Mouse (Mus musculus): ENCODE data around the gene Dbx2. TPM values are rescaled to one million over a fixed set of nuclear protein-coding genes. Genes with fewer than 3 reads are reported as not detected.
A peak's percentile ranks its signal among the peaks of the same experiment; 100 is the strongest.

Gene Dbx2
- polyA plus RNA-seq, 1 experiment from 2014 or later: 1.2 TPM

- peak; percentile 88 for ATAC-seq
- peaks cover 20% of the 10 kb centered on the region; the same call in 1 of the 2 replicates for H3K27me3 ChIP-seq (replicated peaks; ENCODE audit: control insufficient read depth, insufficient read depth, low read length)
- H3K27ac ChIP-seq (ENCODE audit: low read length): no peak overlapping the region
- no peaks in the 10 kb centered on the region for H3K9me3 ChIP-seq (ENCODE audit: control insufficient read depth, low read length)
- no peaks in the 10 kb centered on the region for H3K36me3 ChIP-seq (ENCODE audit: control insufficient read depth, insufficient read depth)
- peak overlapping the region; percentile 40 for H3K4me2 ChIP-seq (ENCODE audit: low read length)
- no peak overlapping the region for H3K9ac ChIP-seq (replicated peaks; ENCODE audit: low read depth, low read length)
- H3K4me1 ChIP-seq (replicated peaks; ENCODE audit: control insufficient read depth, insufficient read depth, low read length): peaks cover 19% of the 10 kb centered on the region
- WGBS: under 1% methylated on average over 11 of the region's 11 CpGs
- no peak overlapping the region for H3K4me3 ChIP-seq (replicated peaks; ENCODE audit: low read length)
Observed at GRCm38 (mm10) chr15:95640347-95640746, 15.4 kb downstream of the Dbx2 start.

- no peaks in the 10 kb centered on the region for H3K9me3 ChIP-seq (ENCODE audit: control insufficient read depth, low read length)
- no peak overlapping the region for H3K9ac ChIP-seq (replicated peaks; ENCODE audit: low read depth, low read length)
- H3K36me3 ChIP-seq (ENCODE audit: control insufficient read depth, insufficient read depth): no peaks in the 10 kb centered on the region
- no peak overlapping the region for H3K4me3 ChIP-seq (replicated peaks; ENCODE audit: low read length)
- 9% methylated on average over 9 of the region's 9 CpGs for WGBS
- H3K27me3 ChIP-seq (replicated peaks; ENCODE audit: control insufficient read depth, insufficient read depth, low read length): peaks cover 20% of the 10 kb centered on the region; the same call in 1 of the 2 replicates
- no peak for ATAC-seq
- H3K4me2 ChIP-seq (ENCODE audit: low read length): peak overlapping the region; percentile 25
- H3K27ac ChIP-seq (ENCODE audit: low read length): no peak overlapping the region
- H3K4me1 ChIP-seq (replicated peaks; ENCODE audit: control insufficient read depth, insufficient read depth, low read length): peaks cover 19% of the 10 kb centered on the region
Observed at GRCm38 (mm10) chr15:95639829-95640134, 16.0 kb downstream of the Dbx2 start.

- Histone ChIP-seq H3K4me1 (replicated peaks; ENCODE audit: control insufficient read depth, insufficient read depth, low read length) (peaks cover 19% of the 10 kb centered on the region), H3K27me3 (replicated peaks; ENCODE audit: control insufficient read depth, insufficient read depth, low read length) (peaks cover 20% of the 10 kb centered on the region; the same call in 1 of the 2 replicates), H3K36me3 (ENCODE audit: control insufficient read depth, insufficient read depth) (no peaks in the 10 kb centered on the region), H3K27ac (ENCODE audit: low read length) (no peak overlapping the region), H3K9ac (replicated peaks; ENCODE audit: low read depth, low read length) (no peak overlapping the region), H3K9me3 (ENCODE audit: control insufficient read depth, low read length) (no peaks in the 10 kb centered on the region), H3K4me2 (ENCODE audit: low read length) (peak overlapping the region; percentile 25), H3K4me3 (replicated peaks; ENCODE audit: low read length) (peak overlapping the region; percentile 17; the same call in 1 of the 2 replicates)
- ATAC-seq: no peak
- WGBS: 20% methylated on average over 20 of the region's 20 CpGs
Observed at GRCm38 (mm10) chr15:95639115-95639828, 16.5 kb downstream of the Dbx2 start.

- Histone ChIP-seq H3K4me2 (ENCODE audit: low read length) (no peak overlapping the region), H3K4me3 (replicated peaks; ENCODE audit: low read length) (no peak overlapping the region), H3K36me3 (ENCODE audit: control insufficient read depth, insufficient read depth) (no peaks in the 10 kb centered on the region), H3K9me3 (ENCODE audit: control insufficient read depth, low read length) (no peaks in the 10 kb centered on the region), H3K9ac (replicated peaks; ENCODE audit: low read depth, low read length) (no peak overlapping the region), H3K27me3 (replicated peaks; ENCODE audit: control insufficient read depth, insufficient read depth, low read length) (no peaks in the 10 kb centered on the region), H3K4me1 (replicated peaks; ENCODE audit: control insufficient read depth, insufficient read depth, low read length) (peaks cover 3% of the 10 kb centered on the region; the same call in 1 of the 2 replicates), H3K27ac (ENCODE audit: low read length) (no peak overlapping the region)
- WGBS: 61% methylated on average over 4 of the region's 4 CpGs
- ATAC-seq: no peak
Observed at GRCm38 (mm10) chr15:95624396-95624795, 31.4 kb downstream of the Dbx2 start.

- H3K4me1 ChIP-seq (replicated peaks; ENCODE audit: control insufficient read depth, insufficient read depth, low read length): peaks cover 3% of the 10 kb centered on the region; the same call in 1 of the 2 replicates
- H3K27me3 ChIP-seq (replicated peaks; ENCODE audit: control insufficient read depth, insufficient read depth, low read length): no peaks in the 10 kb centered on the region
- no peak overlapping the region for H3K9ac ChIP-seq (replicated peaks; ENCODE audit: low read depth, low read length)
- no peaks in the 10 kb centered on the region for H3K9me3 ChIP-seq (ENCODE audit: control insufficient read depth, low read length)
- 84% methylated on average over 8 of the region's 8 CpGs for WGBS
- no peak overlapping the region for H3K4me3 ChIP-seq (replicated peaks; ENCODE audit: low read length)
- H3K36me3 ChIP-seq (ENCODE audit: control insufficient read depth, insufficient read depth): no peaks in the 10 kb centered on the region
- H3K27ac ChIP-seq (ENCODE audit: low read length): no peak overlapping the region
- no peak overlapping the region for H3K4me2 ChIP-seq (ENCODE audit: low read length)
- no peak for ATAC-seq
Observed at GRCm38 (mm10) chr15:95622797-95623196, 33.0 kb downstream of the Dbx2 start.

- H3K4me2 ChIP-seq (ENCODE audit: low read length): no peak overlapping the region
- no peaks in the 10 kb centered on the region for H3K9me3 ChIP-seq (ENCODE audit: control insufficient read depth, low read length)
- no peaks in the 10 kb centered on the region for H3K27me3 ChIP-seq (replicated peaks; ENCODE audit: control insufficient read depth, insufficient read depth, low read length)
- H3K9ac ChIP-seq (replicated peaks; ENCODE audit: low read depth, low read length): no peak overlapping the region
- no peak overlapping the region for H3K4me3 ChIP-seq (replicated peaks; ENCODE audit: low read length)
- 72% methylated on average over 1 of the region's 1 CpGs for WGBS
- ATAC-seq: no peak
- H3K4me1 ChIP-seq (replicated peaks; ENCODE audit: control insufficient read depth, insufficient read depth, low read length): no peaks in the 10 kb centered on the region
- no peaks in the 10 kb centered on the region for H3K36me3 ChIP-seq (ENCODE audit: control insufficient read depth, insufficient read depth)
- H3K27ac ChIP-seq (ENCODE audit: low read length): no peak overlapping the region
Observed at GRCm38 (mm10) chr15:95612600-95612999, 43.2 kb downstream of the Dbx2 start.

GRCm38 (mm10) chr15:95601179-95601578, 54.6 kb downstream of the Dbx2 start:
- H3K9ac ChIP-seq (replicated peaks; ENCODE audit: low read depth, low read length): no peak overlapping the region
- no peak overlapping the region for H3K4me2 ChIP-seq (ENCODE audit: low read length)
- no peaks in the 10 kb centered on the region for H3K27me3 ChIP-seq (replicated peaks; ENCODE audit: control insufficient read depth, insufficient read depth, low read length)
- ATAC-seq: no peak
- H3K4me3 ChIP-seq (replicated peaks; ENCODE audit: low read length): no peak overlapping the region
- no peaks in the 10 kb centered on the region for H3K4me1 ChIP-seq (replicated peaks; ENCODE audit: control insufficient read depth, insufficient read depth, low read length)
- 61% methylated on average over 6 of the region's 6 CpGs for WGBS
- H3K9me3 ChIP-seq (ENCODE audit: control insufficient read depth, low read length): no peaks in the 10 kb centered on the region
- H3K36me3 ChIP-seq (ENCODE audit: control insufficient read depth, insufficient read depth): no peaks in the 10 kb centered on the region
- no peak overlapping the region for H3K27ac ChIP-seq (ENCODE audit: low read length)

GRCm38 (mm10) chr15:95598630-95599029, 57.1 kb downstream of the Dbx2 start:
- no peaks in the 10 kb centered on the region for H3K4me1 ChIP-seq (replicated peaks; ENCODE audit: control insufficient read depth, insufficient read depth, low read length)
- H3K27ac ChIP-seq (ENCODE audit: low read length): no peak overlapping the region
- H3K27me3 ChIP-seq (replicated peaks; ENCODE audit: control insufficient read depth, insufficient read depth, low read length): no peaks in the 10 kb centered on the region
- H3K36me3 ChIP-seq (ENCODE audit: control insufficient read depth, insufficient read depth): no peaks in the 10 kb centered on the region
- no peak overlapping the region for H3K4me2 ChIP-seq (ENCODE audit: low read length)
- no peaks in the 10 kb centered on the region for H3K9me3 ChIP-seq (ENCODE audit: control insufficient read depth, low read length)
- peak; percentile 49; the same call in 1 of the 2 replicates for ATAC-seq
- 55% methylated on average over 1 of the region's 1 CpGs for WGBS
- H3K9ac ChIP-seq (replicated peaks; ENCODE audit: low read depth, low read length): no peak overlapping the region
- H3K4me3 ChIP-seq (replicated peaks; ENCODE audit: low read length): no peak overlapping the region

- no peaks in the 10 kb centered on the region for H3K4me1 ChIP-seq (replicated peaks; ENCODE audit: control insufficient read depth, insufficient read depth, low read length)
- no peaks in the 10 kb centered on the region for H3K27me3 ChIP-seq (replicated peaks; ENCODE audit: control insufficient read depth, insufficient read depth, low read length)
- H3K27ac ChIP-seq (ENCODE audit: low read length): no peak overlapping the region
- no peak overlapping the region for H3K4me3 ChIP-seq (replicated peaks; ENCODE audit: low read length)
- WGBS: 93% methylated on average over 15 of the region's 15 CpGs
- no peak for ATAC-seq
- H3K9ac ChIP-seq (replicated peaks; ENCODE audit: low read depth, low read length): no peak overlapping the region
- no peak overlapping the region for H3K4me2 ChIP-seq (ENCODE audit: low read length)
- no peaks in the 10 kb centered on the region for H3K9me3 ChIP-seq (ENCODE audit: control insufficient read depth, low read length)
- no peaks in the 10 kb centered on the region for H3K36me3 ChIP-seq (ENCODE audit: control insufficient read depth, insufficient read depth)
Observed at GRCm38 (mm10) chr15:95586906-95587305, 68.9 kb downstream of the Dbx2 start.

- 66% methylated on average over 4 of the region's 4 CpGs for WGBS
- no peak for ATAC-seq
Observed at GRCm38 (mm10) chr15:95584891-95585290, 70.9 kb downstream of the Dbx2 start.

More at GRCm38 (mm10) chr15:95584891-95585290, 70.9 kb downstream of the Dbx2 start:
- H3K36me3 ChIP-seq (ENCODE audit: control insufficient read depth, insufficient read depth): no peaks in the 10 kb centered on the region
- H3K27me3 ChIP-seq (replicated peaks; ENCODE audit: control insufficient read depth, insufficient read depth, low read length): no peaks in the 10 kb centered on the region
- no peak overlapping the region for H3K4me2 ChIP-seq (ENCODE audit: low read length)
- H3K9me3 ChIP-seq (ENCODE audit: control insufficient read depth, low read length): no peaks in the 10 kb centered on the region
- no peak overlapping the region for H3K9ac ChIP-seq (replicated peaks; ENCODE audit: low read depth, low read length)
- no peaks in the 10 kb centered on the region for H3K4me1 ChIP-seq (replicated peaks; ENCODE audit: control insufficient read depth, insufficient read depth, low read length)
- no peak overlapping the region for H3K27ac ChIP-seq (ENCODE audit: low read length)
- H3K4me3 ChIP-seq (replicated peaks; ENCODE audit: low read length): no peak overlapping the region
